Mouse (Mus musculus) megakaryocyte, embryonic 14.5 days (primary cell): ENCODE results near the gene Dnmt3c.

Source experiments
- FLI1 ChIP-seq: IDR thresholded peaks from 2 replicates; pipeline ENCODE4 v1.6.1; 2012; ENCODE audit warnings: low read length, inconsistent platforms, mixed read lengths
- GATA1 ChIP-seq: IDR thresholded peaks from 3 replicates; pipeline ENCODE4 v1.6.1; 2012; ENCODE audit warnings: mixed read lengths, low read length, inconsistent platforms, borderline replicate concordance

DNA sequence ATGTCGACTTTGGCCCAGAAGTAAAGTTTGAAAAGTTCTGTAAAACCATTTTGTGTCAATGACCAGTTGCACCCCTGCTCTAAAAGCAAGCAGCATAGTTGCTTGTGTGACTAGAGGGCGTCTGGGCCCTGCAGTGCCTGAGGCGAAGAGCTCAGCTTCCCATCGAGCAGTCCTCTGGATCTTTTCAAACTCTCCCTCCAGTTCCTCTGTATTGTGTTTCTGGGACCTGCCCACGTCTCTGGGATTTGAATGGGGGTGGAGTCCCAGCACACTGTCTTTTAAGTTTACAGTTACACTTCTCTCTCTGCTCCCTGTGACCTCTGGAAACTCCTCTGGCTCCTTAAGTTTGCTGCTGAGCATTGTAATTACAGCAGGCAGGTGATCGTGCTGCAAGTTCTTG is 71.0 kb downstream of the Dnmt3c start:
- TF ChIP-seq GATA1 (no peak), FLI1 (no peak)
